Mouse (Mus musculus) stomach, embryonic 14.5 days (tissue): ENCODE measurements around the gene Ppox. TPM values are rescaled to one million over a fixed set of nuclear protein-coding genes. Genes with fewer than 3 reads are reported as not detected.

Experiments used
- ATAC-seq: fragments of 200-750 bp; cut with Nextera tagmentation; 2 replicates; pipeline ENCODE4 v1.8.0; 2017; ENCODE audit warnings: low read depth, moderate TSS enrichment; ENCODE audit not compliant: insufficient number of reproducible peaks, insufficient read depth, low FRiP score
- H3K27ac ChIP-seq: fragments of 300-500 bp; sonication (generic); 2 replicates; pipeline ENCODE4 v1.5.1; 2014; ENCODE audit warnings: mild to moderate bottlenecking, low read length, moderate library complexity, mixed read lengths
- H3K27me3 ChIP-seq: fragments of 300-500 bp; sonication (generic); 2 replicates; pipeline ENCODE4 v1.6.1; 2014; ENCODE audit warnings: low read length, control low read depth, mixed read lengths; ENCODE audit not compliant: control insufficient read depth, insufficient read depth
- H3K36me3 ChIP-seq: fragments of 300-500 bp; sonication (generic); 2 replicates; pipeline ENCODE4 v1.6.1; 2014; ENCODE audit warnings: mild to moderate bottlenecking, control low read depth, low read length, moderate library complexity, mixed read lengths; ENCODE audit not compliant: control insufficient read depth, insufficient read depth
- H3K4me1 ChIP-seq: fragments of 300-500 bp; sonication (generic); 2 replicates; pipeline ENCODE4 v1.6.1; 2014; ENCODE audit warnings: low read length, control low read depth, mixed read lengths; ENCODE audit not compliant: control insufficient read depth, insufficient read depth
- H3K4me2 ChIP-seq: fragments of 300-500 bp; sonication (generic); replicated peaks from 2 replicates; pipeline ENCODE4 v1.6.1; 2014; ENCODE audit warnings: low read depth, low read length, control low read depth
- H3K4me3 ChIP-seq: fragments of 300-500 bp; sonication (generic); 2 replicates; pipeline ENCODE4 v1.5.1; 2014; ENCODE audit warnings: low read depth, low read length, control low read depth
- H3K9ac ChIP-seq: fragments of 300-500 bp; sonication (generic); replicated peaks from 2 replicates; pipeline ENCODE4 v1.6.1; 2014; ENCODE audit warnings: low read depth, mild to moderate bottlenecking, control low read depth, low read length, moderate library complexity, mixed read lengths
- H3K9me3 ChIP-seq: fragments of 300-500 bp; sonication (generic); 2 replicates; pipeline ENCODE4 v1.6.1; 2016; ENCODE audit warnings: low read depth, low read length, control low read depth; ENCODE audit not compliant: control insufficient read depth
- WGBS: fragments of 180-500 bp; shearing (Covaris S2); extraction: QIAGEN DNeasy Blood & Tissue Kit; methylation state at CpG from one replicate; pipeline ENCODE4 v1.1.7; 2014; 5-methylcytosine and 5-hydroxymethylcytosine counted together
- polyA plus RNA-seq: library from polyadenylated mRNA; unstranded; fragments of >200 nt; fragmentation: Nextera tagmentation; extraction: Ambion mirVana; gene quantifications from 2 replicates; pipeline ENCODE4 v1.2.1, GENCODE M21; 2014

Gene Ppox
- polyA plus RNA-seq, 1 experiment from 2014 or later: 56.7 TPM

DNA sequence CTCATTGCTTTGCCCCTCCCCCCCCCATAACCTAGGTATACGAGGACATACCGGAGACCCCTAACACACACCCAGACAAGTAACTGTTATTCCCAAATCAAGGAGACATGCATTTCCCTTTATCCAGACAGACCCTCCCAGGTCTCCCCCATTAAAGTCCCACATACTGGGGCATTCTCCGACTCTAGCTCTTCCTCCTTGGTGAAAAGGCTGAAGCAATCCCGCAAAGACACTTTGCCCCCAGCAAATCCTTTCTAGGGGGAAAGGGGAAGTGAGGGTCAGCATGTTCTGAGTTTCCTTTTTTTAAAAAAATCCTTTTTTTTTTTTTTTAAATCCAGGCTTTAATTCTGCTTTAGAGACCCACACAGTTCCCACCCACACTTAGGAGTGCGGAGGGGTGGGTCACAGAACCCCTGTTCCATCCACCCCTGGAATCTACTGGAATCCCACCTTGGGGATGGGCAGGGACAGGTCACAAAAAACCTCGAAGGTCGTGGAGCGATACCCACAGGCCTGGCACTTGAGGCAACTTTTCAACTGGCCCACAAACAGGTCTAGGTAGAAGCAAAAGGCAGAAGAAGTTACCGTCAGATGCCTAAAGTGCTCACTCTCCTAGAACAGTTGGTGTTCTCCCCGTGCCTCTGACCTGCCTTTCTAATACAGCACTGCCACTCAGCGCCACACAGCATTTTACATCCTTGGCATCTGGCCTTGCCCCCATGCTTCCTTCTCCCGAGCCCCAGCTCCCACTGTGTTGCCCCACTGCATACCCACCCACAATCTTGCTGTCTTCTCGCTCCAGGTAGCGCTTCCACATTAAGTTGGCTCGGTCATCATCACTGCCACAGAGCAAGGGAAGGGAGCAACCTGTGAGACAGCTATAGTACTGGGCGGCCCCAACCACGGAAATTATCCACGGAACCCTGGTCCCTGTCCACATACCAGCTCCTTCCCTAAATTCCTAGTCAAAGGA is 2.5 kb upstream of the Ppox start:
- H3K27me3 ChIP-seq: no peaks in the 10 kb centered on the region
- ATAC-seq: no peak
- no peaks in the 10 kb centered on the region for H3K9me3 ChIP-seq
- no peak overlapping the region for H3K27ac ChIP-seq
- peaks cover 28% of the 10 kb centered on the region for H3K4me1 ChIP-seq
- H3K4me3 ChIP-seq: no peak overlapping the region
- no peak overlapping the region for H3K9ac ChIP-seq
- 91% methylated on average over 18 of the region's 18 CpGs for WGBS
- H3K4me2 ChIP-seq: no peak overlapping the region
- peaks cover 38% of the 10 kb centered on the region for H3K36me3 ChIP-seq

DNA sequence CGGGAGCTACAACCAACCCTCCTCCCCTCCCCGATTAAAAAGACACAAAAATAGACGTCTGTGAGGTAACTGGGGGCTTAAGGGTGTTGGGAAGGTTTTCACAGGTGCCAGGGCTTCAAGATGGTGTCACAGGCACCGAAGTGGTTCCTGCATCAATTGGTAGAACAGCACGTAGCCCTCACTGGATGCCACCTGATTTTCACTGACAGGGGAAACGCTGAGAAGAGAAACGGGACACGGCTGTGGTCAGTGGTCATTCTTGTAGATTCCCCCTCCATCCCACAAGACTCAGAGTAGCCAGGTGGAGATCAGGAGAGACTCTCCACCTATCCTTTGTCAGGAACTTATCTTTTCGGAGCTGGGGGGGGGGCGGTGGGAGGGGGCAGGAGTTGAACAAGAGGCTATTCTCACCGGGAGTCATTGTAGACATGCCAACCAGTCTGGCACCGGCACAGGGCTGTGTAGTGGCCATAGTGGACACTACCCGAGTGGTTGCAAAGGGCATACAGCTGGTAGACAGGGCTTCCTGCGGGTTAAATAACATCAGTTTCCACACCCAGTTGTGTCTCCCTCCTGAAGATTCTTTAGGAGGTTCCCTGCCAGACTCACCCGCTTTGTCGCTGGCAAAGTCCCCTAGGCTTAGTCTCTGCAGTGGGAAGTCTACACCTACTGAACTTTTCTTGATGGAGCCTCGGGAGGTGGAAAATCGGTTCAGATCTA is 1.3 kb upstream of the Ppox start:
- Histone ChIP-seq H3K4me3 (peak overlapping the region; percentile 45; the same call in 1 of the 2 replicates), H3K27me3 (no peaks in the 10 kb centered on the region), H3K9me3 (no peaks in the 10 kb centered on the region), H3K36me3 (peaks cover 48% of the 10 kb centered on the region), H3K4me2 (peak overlapping the region; percentile 62; the same call in 1 of the 2 replicates), H3K9ac (no peak overlapping the region), H3K4me1 (peaks cover 24% of the 10 kb centered on the region), H3K27ac (no peak overlapping the region)
- ATAC-seq: no peak
- 77% methylated on average over 18 of the region's 18 CpGs for WGBS

DNA sequence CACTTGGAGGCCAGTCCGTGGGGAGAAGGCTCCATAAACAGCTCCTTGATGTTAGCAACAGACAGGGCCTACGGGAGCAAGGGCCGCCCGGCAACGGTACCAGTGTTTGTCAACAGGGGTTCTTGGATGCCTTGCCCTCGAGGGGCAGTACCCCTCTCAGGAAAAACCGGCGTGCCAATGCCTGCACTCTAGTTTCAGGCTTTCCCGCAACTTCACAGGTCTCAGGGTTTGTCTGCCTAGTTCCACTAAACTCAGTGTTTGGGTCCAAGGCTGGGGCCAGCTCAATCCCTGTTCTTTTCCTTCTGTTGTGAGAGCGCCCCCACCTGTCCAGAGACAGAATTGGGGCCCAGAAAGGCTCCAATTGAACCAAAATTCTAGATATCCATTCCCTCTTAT is 540 bp upstream of the Ppox start:
- Histone ChIP-seq H3K4me3 (peak overlapping the region; percentile 45), H3K36me3 (peaks cover 55% of the 10 kb centered on the region), H3K27ac (peak overlapping the region; percentile 76), H3K4me1 (peaks cover 21% of the 10 kb centered on the region), H3K9me3 (no peaks in the 10 kb centered on the region), H3K4me2 (peak overlapping the region; percentile 62), H3K27me3 (no peaks in the 10 kb centered on the region), H3K9ac (peak overlapping the region; percentile 34; the same call in 1 of the 2 replicates)
- 2% methylated on average over 10 of the region's 10 CpGs for WGBS
- peak; percentile 21 for ATAC-seq

DNA sequence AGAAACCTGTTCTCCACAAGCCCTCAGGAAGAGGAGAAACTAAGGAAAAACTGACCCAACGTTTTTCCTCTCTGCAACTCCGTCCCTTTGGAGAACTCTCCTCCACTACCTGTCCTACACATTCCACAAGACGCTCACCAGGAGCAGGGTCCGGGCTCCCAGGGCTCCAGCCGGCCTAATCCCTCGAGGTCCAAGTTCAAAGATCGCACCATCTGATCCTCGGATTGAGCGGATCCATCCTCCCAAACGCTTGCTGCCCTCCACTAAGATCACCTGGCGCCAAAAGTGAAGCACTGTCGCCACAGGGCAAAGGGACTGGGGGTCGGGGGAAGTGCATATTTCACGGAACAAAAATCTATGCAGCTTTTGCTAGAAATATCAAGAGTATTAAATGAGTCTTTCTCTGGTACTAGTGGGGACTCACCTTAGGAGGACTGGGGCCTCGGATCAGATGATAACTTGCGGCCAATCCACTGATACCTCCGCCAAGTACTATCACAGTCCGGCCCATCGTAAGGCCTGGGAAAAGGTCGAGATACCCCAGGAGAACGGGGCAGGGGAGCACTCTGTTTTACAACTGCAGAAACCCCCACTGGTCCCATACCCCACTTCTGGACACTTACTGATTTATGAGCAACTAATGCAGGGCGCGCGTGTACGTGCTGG is 603 bp downstream of the Ppox start:
- WGBS: under 1% methylated on average over 25 of the region's 25 CpGs
- Histone ChIP-seq H3K9me3 (no peaks in the 10 kb centered on the region), H3K36me3 (peaks cover 63% of the 10 kb centered on the region), H3K27me3 (no peaks in the 10 kb centered on the region), H3K4me2 (peak overlapping the region; percentile 78), H3K4me3 (peak overlapping the region; percentile 45), H3K4me1 (peaks cover 15% of the 10 kb centered on the region), H3K9ac (peak overlapping the region; percentile 54), H3K27ac (peak overlapping the region; percentile 49; the same call in 1 of the 2 replicates)
- ATAC-seq: peak; percentile 10; the same call in 1 of the 2 replicates

DNA sequence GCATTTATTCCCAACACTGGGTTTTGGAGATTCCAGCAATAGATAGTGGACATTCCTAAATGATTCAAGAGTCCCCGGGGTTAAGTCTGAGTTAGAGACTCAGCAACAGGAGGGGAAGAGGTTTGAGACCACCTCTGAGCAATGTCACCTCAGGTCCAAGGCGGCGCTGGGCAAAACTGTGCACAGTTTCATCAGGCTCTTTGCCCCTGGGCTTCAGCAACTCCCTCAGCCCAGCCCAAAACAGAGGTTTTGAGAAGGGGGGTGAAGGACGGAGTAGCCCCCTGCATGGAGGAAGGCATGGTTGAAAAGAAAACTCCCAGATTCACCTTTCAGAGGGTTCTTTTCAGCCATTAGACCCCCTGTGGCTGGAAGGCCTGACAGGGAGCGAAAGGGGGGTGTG is 1.3 kb downstream of the Ppox start:
- no peak for ATAC-seq
- H3K4me3 ChIP-seq: peak overlapping the region; percentile 45
- peak overlapping the region; percentile 54; the same call in 1 of the 2 replicates for H3K9ac ChIP-seq
- 59% methylated on average over 5 of the region's 5 CpGs for WGBS
- H3K4me1 ChIP-seq: peaks cover 15% of the 10 kb centered on the region
- no peaks in the 10 kb centered on the region for H3K9me3 ChIP-seq
- no peak overlapping the region for H3K27ac ChIP-seq
- peak overlapping the region; percentile 78 for H3K4me2 ChIP-seq
- H3K27me3 ChIP-seq: no peaks in the 10 kb centered on the region
- H3K36me3 ChIP-seq: peaks cover 62% of the 10 kb centered on the region

DNA sequence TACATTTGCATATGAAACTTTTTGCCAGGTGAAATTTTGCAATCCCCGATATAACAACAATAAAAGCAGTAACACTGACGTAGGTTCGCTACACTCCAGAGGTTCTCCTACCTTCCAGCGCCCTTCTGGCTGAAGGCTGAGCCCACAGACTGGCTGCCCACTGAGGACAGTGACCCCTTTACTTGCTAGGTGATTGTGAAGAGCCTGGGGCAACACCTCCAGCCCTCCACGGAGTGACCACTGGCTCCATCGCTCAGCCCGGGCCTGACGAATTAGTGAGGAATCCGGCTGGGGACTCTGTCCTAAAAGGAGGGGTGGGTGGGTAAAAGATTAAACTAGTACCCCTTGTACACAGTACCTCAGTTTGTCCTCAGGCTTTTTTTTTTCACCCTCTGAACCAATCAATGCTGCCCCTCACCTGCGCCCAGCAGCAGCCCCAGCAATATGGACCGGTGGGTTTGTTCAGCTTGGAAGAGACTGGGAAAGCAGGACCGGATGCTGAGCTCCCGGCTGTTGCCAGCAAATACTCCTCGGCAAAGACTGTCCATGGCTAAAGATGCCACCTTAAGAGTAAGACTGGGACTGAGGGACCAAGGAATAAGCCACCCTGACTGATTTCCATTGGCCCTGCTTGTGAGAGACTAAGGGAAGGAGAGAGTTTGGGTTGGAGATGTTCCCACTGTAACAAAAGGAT is 1.8 kb downstream of the Ppox start:
- 89% methylated on average over 14 of the region's 14 CpGs for WGBS
- H3K36me3 ChIP-seq: peaks cover 64% of the 10 kb centered on the region
- H3K27ac ChIP-seq: no peak overlapping the region
- H3K4me3 ChIP-seq: peak overlapping the region; percentile 45; the same call in 1 of the 2 replicates
- no peaks in the 10 kb centered on the region for H3K9me3 ChIP-seq
- H3K4me2 ChIP-seq: no peak overlapping the region
- no peak for ATAC-seq
- no peaks in the 10 kb centered on the region for H3K27me3 ChIP-seq
- H3K9ac ChIP-seq: no peak overlapping the region
- peaks cover 15% of the 10 kb centered on the region for H3K4me1 ChIP-seq

DNA sequence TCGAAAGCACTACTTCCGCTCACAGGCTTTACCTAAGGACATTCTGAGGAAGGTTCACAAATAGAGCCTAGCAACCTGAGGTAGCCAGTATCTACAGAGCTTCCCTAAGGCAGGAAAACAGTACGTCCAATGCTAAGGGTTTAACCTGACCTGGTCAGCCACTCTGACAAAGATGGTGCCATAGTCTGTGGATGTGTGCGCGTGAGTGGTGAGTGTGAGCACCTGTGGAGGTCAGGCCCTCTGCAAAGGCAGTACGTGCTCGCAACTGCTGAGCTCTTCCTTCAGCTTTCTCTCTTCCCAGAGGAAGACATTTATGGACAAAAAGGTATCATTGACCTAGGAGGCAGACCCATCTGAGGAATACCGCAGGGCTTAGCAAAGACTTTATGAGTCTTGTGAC is 2.5 kb downstream of the Ppox start:
- H3K4me3 ChIP-seq: no peak overlapping the region
- H3K9me3 ChIP-seq: no peaks in the 10 kb centered on the region
- 91% methylated on average over 8 of the region's 8 CpGs for WGBS
- ATAC-seq: no peak
- H3K4me1 ChIP-seq: peaks cover 15% of the 10 kb centered on the region
- no peaks in the 10 kb centered on the region for H3K27me3 ChIP-seq
- H3K4me2 ChIP-seq: no peak overlapping the region
- H3K36me3 ChIP-seq: peaks cover 65% of the 10 kb centered on the region
- H3K27ac ChIP-seq: no peak overlapping the region
- no peak overlapping the region for H3K9ac ChIP-seq
